Mouse (Mus musculus) G1E (cell line): ENCODE data around the gene Hist1h2aa.

Experiments used
- CTCF ChIP-seq: IDR thresholded peaks from 2 replicates; pipeline ENCODE4 v1.5.1; 2012; ENCODE audit warnings: low read depth, low read length, inconsistent platforms, mixed read lengths
- GATA1 ChIP-seq: IDR thresholded peaks from 2 replicates; pipeline ENCODE4 v1.6.1; 2012; ENCODE audit warnings: borderline replicate concordance, low read length, inconsistent platforms, mixed read lengths
- GATA2 ChIP-seq: IDR thresholded peaks from 2 replicates; pipeline ENCODE4 v1.6.1; 2012; ENCODE audit warnings: low read depth, low read length, inconsistent platforms, borderline replicate concordance
- POLR2AphosphoS5 ChIP-seq: IDR thresholded peaks from 2 replicates; pipeline ENCODE4 v1.6.1; 2012; ENCODE audit warnings: low read depth, low read length, inconsistent platforms; ENCODE audit not compliant: insufficient replicate concordance
- TAL1 ChIP-seq: conservative IDR thresholded peaks from 2 replicates; pipeline ENCODE4 v1.6.1; 2012; ENCODE audit warnings: low read depth, low read length, inconsistent platforms, mixed read lengths

DNA sequence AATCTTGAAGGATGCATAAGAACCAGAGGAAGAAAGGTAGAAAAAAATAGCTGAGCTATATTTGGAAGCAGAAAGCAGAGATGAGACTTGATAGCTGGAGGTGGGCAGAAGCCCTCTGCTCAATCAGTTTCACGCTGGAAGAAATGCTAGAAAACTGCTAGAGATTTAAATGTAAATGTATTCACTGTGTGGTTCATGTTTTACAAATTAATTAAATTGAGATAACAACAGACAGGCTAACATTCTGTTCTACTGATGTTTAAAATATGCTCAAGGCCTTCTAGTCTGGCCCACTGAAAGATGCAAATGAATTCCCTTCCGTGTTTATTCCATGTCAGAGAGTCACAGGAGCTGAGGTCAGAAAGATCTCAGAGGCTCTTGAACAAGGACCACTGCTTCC, 37.6 kb downstream of the Hist1h2aa start:
- TF ChIP-seq CTCF (no peak), TAL1 (no peak), GATA1 (no peak), GATA2 (no peak), POLR2AphosphoS5 (no peak)
